In genomic region chr4:142075931-142076330, GRCm38 (mm10) we compare ENCODE assay signal across 27 mouse cellular contexts. TPM values are rescaled to one million over a fixed set of nuclear protein-coding genes. Genes with fewer than 3 reads are reported as not detected.
A peak's percentile ranks its signal among the peaks of the same experiment; 100 is the strongest.
DNase-seq lines count a peak whose midpoint lies in the region; ATAC-seq and TF ChIP-seq lines count a peak whose summit lies in the region.
"Had no signal": no experiment of that assay in that cellular context is flagged by ENCODE, and none has a peak within 500 bp of the region (broad histone marks: within the 10 kb centered on the region; RNA-seq: fewer than 3 reads in every experiment).

No protein-coding gene starts in this region.

- H3K36me3 ChIP-seq in liver, embryonic 14.5 days (replicated peaks; ENCODE audit: control insufficient read depth, insufficient read depth, low read depth), result no peaks in the 10 kb centered on the region
- no peaks in the 10 kb centered on the region for H3K36me3 ChIP-seq in liver, embryonic 11.5 days (ENCODE audit: control insufficient read depth, insufficient read depth, low read length)
- no peaks in the 10 kb centered on the region for H3K36me3 ChIP-seq in ES-Bruce4 (ENCODE audit: control insufficient read depth, insufficient read depth, low read length, poor library complexity, severe bottlenecking)
- no peaks in the 10 kb centered on the region for H3K36me3 ChIP-seq in thymus, adult 2 months (ENCODE audit: control insufficient read depth, insufficient read depth, low read length)
- no peaks in the 10 kb centered on the region for H3K36me3 ChIP-seq in midbrain, embryonic 13.5 days
- H3K36me3 ChIP-seq: hindbrain, embryonic 12.5 days; intestine, embryonic 15.5 days; neural tube, embryonic 12.5 days had no signal

- intact Hi-C loops in gastrocnemius, adult 2 months (cut with DNase I), result no loop called here

- 0 out of 2 replicates have a peak overlapping the region, but pooled peaks have one; percentile 17 for H3K27ac ChIP-seq in gastrocnemius, adult 2 months
- H3K27ac ChIP-seq in liver, embryonic 14.5 days, result no peak overlapping the region
- H3K27ac ChIP-seq in liver, embryonic 11.5 days (ENCODE audit: low read depth, low read length), result no peak overlapping the region
- peak overlapping the region; percentile 34 for H3K27ac ChIP-seq in ES-Bruce4 (ENCODE audit: insufficient read depth, low read length)
- no peak overlapping the region for H3K27ac ChIP-seq in thymus, adult 2 months (ENCODE audit: control insufficient read depth, insufficient read depth, low read length)
- no peak overlapping the region for H3K27ac ChIP-seq in midbrain, embryonic 13.5 days
- H3K27ac ChIP-seq: hindbrain, embryonic 12.5 days; hindbrain, postnatal 0 days; intestine, embryonic 15.5 days; neural tube, embryonic 12.5 days had no signal

- TF ChIP-seq EP300 in liver, embryonic 14.5 days (IDR thresholded peaks at IDR 0.05; ENCODE audit: low read depth), result no peak
- no peak for TF ChIP-seq EP300 in ES-Bruce4 (IDR thresholded peaks at IDR 0.05; ENCODE audit: insufficient read depth, low read depth, low read length)

- DNase-seq in gastrocnemius, adult 2 months, result no peak
- no peak for DNase-seq in gastrocnemius, postnatal 4 days (ENCODE audit: low spot score in 2 of 2)
- DNase-seq in liver, embryonic 14.5 days (ENCODE audit: low read depth in 3 of 3, low spot score in 3 of 3), result no peak
- no peak for DNase-seq in liver, embryonic 11.5 days (ENCODE audit: low spot score)
- DNase-seq in thymus, adult 2 months, result no peak
- DNase-seq: adrenal gland, adult 2 months; adrenal gland, postnatal 36 days; cerebellum, adult 18-20 months; cerebellum, postnatal 25 days; gastrocnemius, postnatal 25 days; heart, postnatal 36 days; kidney, adult 2 months; kidney, postnatal 25 days; lung, postnatal 36 days; right cerebral cortex, adult 18-20 months; spleen, adult 18-20 months; thymus, postnatal 25 days had no signal

- H3K4me2 ChIP-seq in liver, embryonic 14.5 days (ENCODE audit: low read depth), result no peak overlapping the region
- H3K4me2 ChIP-seq in liver, embryonic 11.5 days, result no peak overlapping the region
- no peak overlapping the region for H3K4me2 ChIP-seq in midbrain, embryonic 13.5 days (replicated peaks)
- H3K4me2 ChIP-seq: hindbrain, embryonic 12.5 days; intestine, embryonic 15.5 days; midbrain, embryonic 11.5 days; neural tube, embryonic 12.5 days had no signal

- no peak overlapping the region for H3K4me3 ChIP-seq in gastrocnemius, adult 2 months
- no peak overlapping the region for H3K4me3 ChIP-seq in liver, embryonic 14.5 days (ENCODE audit: insufficient read depth in 1 of 2, low read depth in 2 of 2, low read length in 2 of 2)
- no peak overlapping the region for H3K4me3 ChIP-seq in liver, embryonic 11.5 days (ENCODE audit: low read depth, low read length)
- no peak overlapping the region for H3K4me3 ChIP-seq in ES-Bruce4 (ENCODE audit: low read depth, low read length)
- no peak overlapping the region for H3K4me3 ChIP-seq in thymus, adult 2 months (ENCODE audit: control insufficient read depth, insufficient read depth, low read length)
- H3K4me3 ChIP-seq in midbrain, embryonic 13.5 days (replicated peaks), result no peak overlapping the region
- H3K4me3 ChIP-seq: hindbrain, embryonic 12.5 days; intestine, embryonic 15.5 days; myocyte; neural tube, embryonic 12.5 days had no signal

- H3K9ac ChIP-seq in liver, embryonic 14.5 days (replicated peaks), result no peak overlapping the region
- no peak overlapping the region for H3K9ac ChIP-seq in liver, embryonic 11.5 days (ENCODE audit: low read depth, low read length)
- H3K9ac ChIP-seq in ES-Bruce4 (ENCODE audit: low read depth, poor library complexity, severe bottlenecking), result no peak overlapping the region
- H3K9ac ChIP-seq in midbrain, embryonic 13.5 days (replicated peaks), result no peak overlapping the region
- H3K9ac ChIP-seq: hindbrain, embryonic 12.5 days; intestine, embryonic 15.5 days; neural tube, embryonic 12.5 days had no signal

- TF ChIP-seq CTCF in gastrocnemius, adult 2 months (IDR thresholded peaks at IDR 0.05), result no peak
- TF ChIP-seq CTCF in liver, embryonic 14.5 days (IDR thresholded peaks at IDR 0.05; ENCODE audit: low read depth), result no peak
- TF ChIP-seq CTCF in ES-Bruce4 (IDR thresholded peaks at IDR 0.05; ENCODE audit: low read depth, low read length), result no peak
- TF ChIP-seq CTCF in thymus, adult 2 months (IDR thresholded peaks at IDR 0.05; ENCODE audit: borderline replicate concordance, control insufficient read depth, extremely low read depth, insufficient read depth, low read length, poor library complexity), result no peak

- no peaks in the 10 kb centered on the region; the same call in 1 of the 2 replicates for H3K27me3 ChIP-seq in liver, embryonic 14.5 days (ENCODE audit: control insufficient read depth, insufficient read depth, low read length)
- peaks cover 13% of the 10 kb centered on the region for H3K27me3 ChIP-seq in liver, embryonic 11.5 days (replicated peaks; ENCODE audit: control insufficient read depth, insufficient read depth, low read length)
- no peaks in the 10 kb centered on the region for H3K27me3 ChIP-seq in ES-Bruce4 (ENCODE audit: control insufficient read depth, insufficient read depth, low read length, poor library complexity, severe bottlenecking)
- H3K27me3 ChIP-seq in thymus, adult 2 months (ENCODE audit: control insufficient read depth, insufficient read depth, low read length), result no peaks in the 10 kb centered on the region
- H3K27me3 ChIP-seq in midbrain, embryonic 13.5 days, result peaks cover 10% of the 10 kb centered on the region; the same call in 1 of the 2 replicates
- H3K27me3 ChIP-seq: intestine, embryonic 15.5 days; neural tube, embryonic 12.5 days had no signal

- no peaks in the 10 kb centered on the region for H3K9me3 ChIP-seq in liver, embryonic 14.5 days (ENCODE audit: control insufficient read depth, low read length)
- no peaks in the 10 kb centered on the region for H3K9me3 ChIP-seq in liver, embryonic 11.5 days (ENCODE audit: control insufficient read depth, low read length)
- H3K9me3 ChIP-seq in ES-Bruce4 (replicated peaks; ENCODE audit: control insufficient read depth, insufficient read depth, low read length, poor library complexity, severe bottlenecking), result no peaks in the 10 kb centered on the region
- H3K9me3 ChIP-seq in midbrain, embryonic 13.5 days, result no peaks in the 10 kb centered on the region
- H3K9me3 ChIP-seq: hindbrain, embryonic 12.5 days; intestine, embryonic 15.5 days; neural tube, embryonic 12.5 days had no signal

- peaks cover 3 to 40% of the 10 kb centered on the region in 2 experiments; a peak in 3 of 4 replicates for H3K4me1 ChIP-seq in liver, embryonic 14.5 days (replicated peaks; ENCODE audit: control insufficient read depth in 2 of 2, insufficient read depth in 2 of 2, low read length in 1 of 2)
- H3K4me1 ChIP-seq in liver, embryonic 11.5 days (replicated peaks; ENCODE audit: control insufficient read depth, insufficient read depth, low read length), result peaks cover 25% of the 10 kb centered on the region
- peaks cover 17% of the 10 kb centered on the region for H3K4me1 ChIP-seq in ES-Bruce4 (ENCODE audit: control insufficient read depth, insufficient read depth, low read length)
- peaks cover 27% of the 10 kb centered on the region for H3K4me1 ChIP-seq in thymus, adult 2 months (replicated peaks; ENCODE audit: control insufficient read depth, insufficient read depth, low read length)
- H3K4me1 ChIP-seq in midbrain, embryonic 13.5 days (replicated peaks), result peaks cover 20% of the 10 kb centered on the region

- ATAC-seq in liver, embryonic 14.5 days (ENCODE audit: insufficient read depth), result 0 out of 2 replicates have a peak, but pooled peaks have one; percentile 19
- no peak for ATAC-seq in liver, embryonic 11.5 days (replicated peaks; ENCODE audit: low FRiP score)
- ATAC-seq in midbrain, embryonic 13.5 days, result no peak
- ATAC-seq: activated CD4-positive, CD25-positive, alpha-beta regulatory T cell, adult 4 months; forebrain, embryonic 14.5 days; hindbrain, postnatal 0 days; intestine, embryonic 15.5 days had no signal

- no peak for TF ChIP-seq POLR2A in ES-Bruce4 (IDR thresholded peaks at IDR 0.05; ENCODE audit: insufficient read depth, low read length)
- no peak for TF ChIP-seq POLR2A in thymus, adult 2 months (IDR thresholded peaks at IDR 0.05; ENCODE audit: control insufficient read depth, extremely low read depth, insufficient read depth, low read length, poor library complexity)

- 67% methylated on average over 11 of the region's 11 CpGs for WGBS in liver, embryonic 14.5 days (ENCODE audit: insufficient replicate concordance)
- WGBS in liver, embryonic 11.5 days, result 76% methylated on average over 11 of the region's 11 CpGs
- WGBS in thymus, adult 2 months, result 90% methylated on average over 11 of the region's 11 CpGs
- 87% methylated on average over 11 of the region's 11 CpGs for WGBS in midbrain, embryonic 13.5 days

RNA-seq across cellular contexts. Expression of gene Tmem51, which starts 8.2 kb away (rescaled TPM):
- total RNA-seq in gastrocnemius, adult 2 months (2021), result under 1 TPM; 0.66 to 0.75 TPM
- total RNA-seq in gastrocnemius, postnatal 4 days (2021), result 1 to 10 TPM; 6.1 to 7.6 TPM
- 7.7 and 7.9 TPM in 2 replicates for polyA plus RNA-seq in liver, embryonic 14.5 days (2012; rRNA removed)
- 11.4 and 11.8 TPM in 2 replicates for polyA plus RNA-seq in liver, embryonic 14.5 days (2014; fragmentation: Nextera tagmentation; extraction: Ambion mirVana)
- polyA plus RNA-seq in liver, embryonic 11.5 days (2014; fragmentation: Nextera tagmentation; extraction: Ambion mirVana), result 16.7 and 17.7 TPM in 2 replicates
- 16.8 and 18.9 TPM in 2 replicates for polyA plus RNA-seq in ES-Bruce4 (2011; ENCODE audit: insufficient read depth, insufficient read length, low read depth, missing spikeins)
- polyA plus RNA-seq in thymus, adult 2 months (2012; rRNA removed), result 8.0 and 9.6 TPM in 2 replicates
- 5.7 and 6.4 TPM in 2 replicates for polyA plus RNA-seq in midbrain, embryonic 13.5 days (2015; fragmentation: Nextera tagmentation; extraction: Ambion mirVana)
- polyA plus RNA-seq: myocyte had no signal

Comparison
In these comparisons a context has a peak if more than half of its experiments do, and no peak if none do; other contexts are left out.
1. H3K27ac ChIP-seq: peak in gastrocnemius, adult 2 months (single experiment) and ES-Bruce4 (single experiment); none in liver, embryonic 14.5 days (single experiment), liver, embryonic 11.5 days (single experiment), thymus, adult 2 months (single experiment) and midbrain, embryonic 13.5 days (single experiment).